In genomic region chr2:132686756-132687737, GRCm38 (mm10) we compare ENCODE assay signal across 7 mouse cellular contexts. TPM values are rescaled to one million over a fixed set of nuclear protein-coding genes. Genes with fewer than 3 reads are reported as not detected.
DNase-seq lines count a peak whose midpoint lies in the region; ATAC-seq lines count a peak whose summit lies in the region.

Gene Shld1, plus strand, starts transcription at chr2:132686931.

- peak within 1 kb of the TSS; percentile 51 for H3K4me3 ChIP-seq in embryonic facial prominence, embryonic 11.5 days (ENCODE audit: low read depth, low read length)
- peak within 1 kb of the TSS; percentile 61 for H3K4me3 ChIP-seq in limb, embryonic 10.5 days
- H3K4me3 ChIP-seq in midbrain, embryonic 13.5 days (replicated peaks): peak within 1 kb of the TSS; percentile 58

- DNase-seq in adrenal gland, postnatal 14 days: peak; percentile 93
- peak; percentile 95 for DNase-seq in embryonic facial prominence, embryonic 11.5 days (ENCODE audit: low spot score)
- DNase-seq in kidney, adult 11 months: peak; percentile 96
- peak; percentile 91 for DNase-seq in limb, embryonic 10.5 days (ENCODE audit: low spot score)
- DNase-seq in spleen, adult 12 weeks (ENCODE audit: low spot score): peak; percentile 79

- H3K27me3 ChIP-seq in embryonic facial prominence, embryonic 11.5 days (ENCODE audit: control insufficient read depth, insufficient read depth, low read length): no peaks in the 10 kb centered on the region
- H3K27me3 ChIP-seq in limb, embryonic 10.5 days (ENCODE audit: low read depth, poor library complexity, severe bottlenecking): no peaks in the 10 kb centered on the region
- no peaks in the 10 kb centered on the region for H3K27me3 ChIP-seq in midbrain, embryonic 13.5 days

- peak within 1 kb of the TSS; percentile 24 for H3K4me2 ChIP-seq in embryonic facial prominence, embryonic 11.5 days (ENCODE audit: low read depth, low read length)
- peak within 1 kb of the TSS; percentile 50 for H3K4me2 ChIP-seq in midbrain, embryonic 13.5 days (replicated peaks)

- no peaks in the 10 kb centered on the region for H3K36me3 ChIP-seq in embryonic facial prominence, embryonic 11.5 days (replicated peaks; ENCODE audit: control insufficient read depth, insufficient read depth, low read depth, low read length)
- H3K36me3 ChIP-seq in limb, embryonic 10.5 days: no peaks in the 10 kb centered on the region
- no peaks in the 10 kb centered on the region for H3K36me3 ChIP-seq in midbrain, embryonic 13.5 days

- H3K9ac ChIP-seq in embryonic facial prominence, embryonic 11.5 days (replicated peaks; ENCODE audit: low read length): peak within 1 kb of the TSS; percentile 60
- H3K9ac ChIP-seq in midbrain, embryonic 13.5 days (replicated peaks): peak within 1 kb of the TSS; percentile 66

- H3K27ac ChIP-seq in embryonic facial prominence, embryonic 11.5 days (replicated peaks; ENCODE audit: low read depth, low read length): no peak within 1 kb of the TSS
- peak within 1 kb of the TSS; percentile 83 for H3K27ac ChIP-seq in limb, embryonic 10.5 days
- peak within 1 kb of the TSS; percentile 85 for H3K27ac ChIP-seq in midbrain, embryonic 13.5 days

- whole genome bisulfite sequencing in embryonic facial prominence, embryonic 11.5 days: 10% methylated on average over 33 of the region's 33 CpGs
- 13% methylated on average over 33 of the region's 33 CpGs for WGBS in limb, embryonic 10.5 days
- 11% methylated on average over 33 of the region's 33 CpGs for WGBS in midbrain, embryonic 13.5 days

- no peaks in the 10 kb centered on the region for H3K4me1 ChIP-seq in embryonic facial prominence, embryonic 11.5 days (ENCODE audit: control insufficient read depth, insufficient read depth, low read length)
- H3K4me1 ChIP-seq in limb, embryonic 10.5 days: no peaks in the 10 kb centered on the region
- peaks cover 15% of the 10 kb centered on the region for H3K4me1 ChIP-seq in midbrain, embryonic 13.5 days (replicated peaks)

- peak; percentile 89 for ATAC-seq in embryonic facial prominence, embryonic 11.5 days (replicated peaks; ENCODE audit: insufficient number of reproducible peaks, low FRiP score, low TSS enrichment, low read depth)
- ATAC-seq in granulocyte monocyte progenitor cell, adult 5-6 weeks (replicated peaks; ENCODE audit: poor library complexity, severe bottlenecking): peak; percentile 90
- peak; percentile 93 for ATAC-seq in midbrain, embryonic 13.5 days

- no peaks in the 10 kb centered on the region for H3K9me3 ChIP-seq in embryonic facial prominence, embryonic 11.5 days (replicated peaks; ENCODE audit: control insufficient read depth, low read length)
- no peaks in the 10 kb centered on the region for H3K9me3 ChIP-seq in limb, embryonic 10.5 days (replicated peaks)
- H3K9me3 ChIP-seq in midbrain, embryonic 13.5 days: no peaks in the 10 kb centered on the region

RNA-seq across cellular contexts. Expression of gene Shld1, which starts in this region (rescaled TPM):
- 8.5 and 9.4 TPM in 2 replicates for total RNA-seq in adrenal gland, postnatal 14 days (2021)
- polyA plus RNA-seq in embryonic facial prominence, embryonic 11.5 days (2014; fragmentation: Nextera tagmentation; extraction: Ambion mirVana): 16.7 and 17.9 TPM in 2 replicates
- 5.2 and 7.5 TPM in 2 replicates for total RNA-seq in granulocyte monocyte progenitor cell, adult 5-6 weeks (2014; fragmentation: Nextera tagmentation)
- total RNA-seq in granulocyte monocyte progenitor cell, adult 5-6 weeks (2017): 10.3 and 11.0 TPM in 2 replicates
- 16.6 and 17.0 TPM in 2 replicates for polyA plus RNA-seq in limb, embryonic 10.5 days (2016; fragmentation: Nextera tagmentation; extraction: Ambion mirVana)
- polyA plus RNA-seq in midbrain, embryonic 13.5 days (2015; fragmentation: Nextera tagmentation; extraction: Ambion mirVana): 22.2 and 23.5 TPM in 2 replicates
